Mouse (Mus musculus) A20 (cell line): ENCODE measurements around the gene Stxbp5.
A peak's percentile ranks its signal among the peaks of the same experiment; 100 is the strongest.
"Not testable (repeated sequence)": the region's sequence is repeated elsewhere in the genome, so short reads cannot be mapped to it uniquely, and the experiment has no call there.

ENCODE experiments used
- DNase-seq: peaks from one replicate; pipeline ENCODE4 v3.0.0-alpha.2; 2011; ENCODE audit warnings: low read depth, low spot score

Stxbp5 gene

DNA sequence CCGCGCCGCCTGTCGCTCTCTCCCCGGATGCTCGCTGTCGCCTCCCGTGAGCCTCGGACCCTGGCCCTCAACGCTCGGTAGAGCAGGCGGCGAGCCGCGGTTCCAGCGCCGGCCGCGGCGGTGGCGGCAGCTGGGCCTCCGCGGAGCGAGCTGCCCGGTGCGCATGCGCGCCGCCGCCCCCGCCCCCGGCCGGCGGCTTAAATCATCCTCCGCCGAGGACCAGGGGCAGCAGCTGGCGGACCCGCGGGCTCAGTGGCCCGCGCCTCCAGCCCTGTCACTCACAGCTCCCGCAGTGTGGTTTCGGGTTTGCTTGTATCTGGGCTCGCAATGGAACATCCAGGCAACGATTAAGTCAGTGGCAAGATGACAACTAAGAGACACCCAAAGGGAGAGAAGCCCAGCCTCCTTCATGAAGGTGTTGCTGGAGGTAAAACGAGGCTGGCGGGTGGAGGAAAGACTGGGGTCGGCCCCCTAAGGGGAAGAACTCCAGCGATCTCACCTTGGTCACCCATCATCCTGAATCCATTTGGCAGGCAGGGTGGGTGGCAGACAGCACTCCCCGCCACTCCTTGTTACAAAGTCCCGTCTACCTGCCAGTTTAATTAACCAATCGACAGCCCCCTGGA is at the start of gene Stxbp5:
TSS of gene Stxbp5 (minus strand) at position 9 of the 626 bp plus-strand sequence.
- DNase-seq = peak; percentile 92

GRCm38 (mm10) chr10:9912395-9912794 is 11.5 kb upstream of the Stxbp5 start:
- DNase-seq = no peak

GRCm38 (mm10) chr10:9907919-9908502 is 7.1 kb upstream of the Stxbp5 start:
- no peak for DNase-seq

DNA sequence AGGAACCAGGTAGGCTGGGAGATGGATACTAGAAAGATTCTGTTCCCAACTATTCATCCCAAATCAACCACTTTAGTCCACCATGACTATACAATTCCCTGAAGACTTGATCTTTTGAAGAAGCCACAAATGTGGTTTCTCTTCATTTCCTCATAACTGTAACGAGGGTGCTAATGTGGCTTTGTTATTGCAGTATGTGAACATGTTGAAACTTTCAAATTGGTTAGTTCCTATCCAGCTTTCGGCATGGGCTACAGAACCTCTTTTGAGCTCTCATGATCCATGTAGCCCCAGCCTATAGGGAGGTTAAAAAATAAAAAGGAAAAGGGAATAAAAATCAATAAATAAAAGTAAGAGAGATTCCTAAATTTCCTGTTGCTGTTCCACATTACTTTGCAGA is 6.6 kb upstream of the Stxbp5 start:
- no peak for DNase-seq

GRCm38 (mm10) chr10:9906185-9906584 is 5.3 kb upstream of the Stxbp5 start:
- peak; percentile 55 for DNase-seq

GRCm38 (mm10) chr10:9901697-9902239 is 889 bp upstream of the Stxbp5 start:
- DNase-seq = peak; percentile 94

DNA sequence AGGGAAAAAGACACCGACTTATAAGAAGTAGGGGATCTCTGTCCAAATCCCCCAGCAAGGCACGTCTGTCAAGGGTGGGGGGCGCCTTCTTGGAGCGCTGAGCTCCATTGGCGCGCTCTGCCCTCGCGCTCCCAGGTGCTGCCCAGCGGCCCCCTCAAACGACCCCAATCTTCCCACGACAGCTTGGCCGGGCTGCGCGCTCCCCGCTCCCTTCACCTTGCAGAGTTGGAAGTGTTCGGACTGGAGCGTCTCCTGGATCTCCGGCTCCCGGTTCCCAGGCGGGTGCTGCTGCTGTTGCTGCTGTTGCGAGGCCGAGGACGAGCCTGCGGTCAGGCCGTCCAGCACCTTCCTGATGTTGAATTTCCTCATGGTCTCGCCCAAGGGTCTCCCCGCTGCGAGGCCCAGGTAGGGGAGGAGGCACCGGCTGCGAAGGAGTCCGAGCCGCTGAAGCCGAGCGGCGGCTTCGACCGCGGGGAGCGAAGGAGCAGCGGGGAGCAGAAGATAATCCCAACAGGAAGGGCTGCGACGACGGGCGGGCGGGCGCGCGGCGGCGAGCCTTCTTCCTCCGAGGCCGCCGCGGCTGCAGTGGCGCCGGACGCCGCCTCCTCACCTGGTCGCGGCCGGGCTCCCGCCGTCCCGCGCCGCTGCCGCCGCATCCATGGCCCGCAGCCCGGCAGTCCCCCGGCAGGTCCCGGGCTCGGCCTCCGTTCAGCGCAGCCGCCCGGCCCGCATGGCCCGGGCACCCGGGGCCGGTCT is 386 bp downstream of the Stxbp5 start:
- DNase-seq = peak; percentile 75

DNA sequence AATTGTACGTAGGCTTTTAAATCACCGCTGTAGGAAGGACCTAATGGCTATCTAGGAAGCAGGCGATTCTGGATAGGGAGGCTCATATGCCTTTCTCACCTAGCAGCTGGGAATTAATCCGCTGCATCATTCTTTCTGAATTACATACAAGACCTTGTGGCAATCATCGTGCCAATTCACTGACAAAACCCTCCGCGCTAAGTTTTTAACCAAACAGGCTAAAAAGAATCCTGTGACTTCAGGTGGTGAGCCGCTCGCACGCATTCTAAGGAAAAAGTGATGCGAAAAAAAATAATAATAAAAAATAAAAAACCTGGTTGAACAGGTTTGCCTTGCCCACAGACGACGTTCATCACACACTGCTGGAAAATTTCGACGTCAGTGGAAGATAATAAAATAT is 1.1 kb downstream of the Stxbp5 start:
- DNase-seq = no peak

GRCm38 (mm10) chr10:9899086-9899485 is 1.8 kb downstream of the Stxbp5 start:
- peak; percentile 21 for DNase-seq

- DNase-seq = no peak
These were observed 3.0 kb downstream of the Stxbp5 start for GRCm38 (mm10) chr10:9897852-9898251.

GRCm38 (mm10) chr10:9893562-9893961 is 7.3 kb downstream of the Stxbp5 start:
- DNase-seq = no peak

- DNase-seq = no peak
These were observed 11.2 kb downstream of the Stxbp5 start for GRCm38 (mm10) chr10:9889651-9890050.

DNA sequence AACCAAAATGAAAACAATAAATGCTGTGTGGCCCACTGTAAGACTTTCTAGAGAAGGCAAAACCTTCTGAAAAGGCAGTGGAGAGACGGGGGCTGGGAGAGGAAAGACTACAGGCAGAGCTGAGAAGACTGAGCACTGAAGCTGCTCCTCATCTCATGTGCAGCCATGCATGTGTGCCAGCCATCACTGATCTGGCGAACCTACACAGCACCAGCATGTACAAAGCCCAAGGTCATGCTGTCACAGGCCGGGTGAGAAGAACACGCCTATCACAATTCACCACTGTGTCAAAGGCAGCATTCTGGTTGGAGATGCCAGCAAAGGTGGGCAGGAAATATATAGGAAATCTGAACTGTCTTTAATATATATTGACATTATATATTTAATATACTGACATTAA is 12.2 kb downstream of the Stxbp5 start:
- no peak for DNase-seq

DNA sequence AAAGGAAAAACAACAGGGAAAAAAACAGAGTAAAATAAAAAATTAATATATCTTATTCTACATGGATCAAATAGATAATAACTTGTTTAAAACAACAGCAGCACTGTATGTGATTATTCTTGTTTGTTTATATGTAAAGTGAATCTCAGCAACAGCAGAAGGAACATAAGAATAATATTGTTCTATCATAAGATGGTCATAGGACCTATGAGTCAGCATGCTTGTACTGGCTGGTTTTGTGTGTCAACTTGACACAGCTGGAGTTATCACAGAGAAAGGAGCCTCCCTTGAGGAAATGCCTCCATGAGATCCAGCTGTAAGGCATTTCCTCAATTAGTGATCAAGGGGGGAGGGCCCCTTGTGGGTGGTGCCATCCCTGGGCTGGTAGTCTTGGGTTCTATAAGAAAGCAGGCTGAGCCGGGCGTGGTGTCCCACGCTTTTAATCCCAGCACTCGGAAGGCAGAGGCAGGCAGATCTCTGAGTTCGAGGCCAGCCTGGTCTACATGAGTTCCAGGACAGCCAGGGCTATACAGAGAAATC is 19.0 kb downstream of the Stxbp5 start:
- DNase-seq = not testable (repeated sequence)

DNA sequence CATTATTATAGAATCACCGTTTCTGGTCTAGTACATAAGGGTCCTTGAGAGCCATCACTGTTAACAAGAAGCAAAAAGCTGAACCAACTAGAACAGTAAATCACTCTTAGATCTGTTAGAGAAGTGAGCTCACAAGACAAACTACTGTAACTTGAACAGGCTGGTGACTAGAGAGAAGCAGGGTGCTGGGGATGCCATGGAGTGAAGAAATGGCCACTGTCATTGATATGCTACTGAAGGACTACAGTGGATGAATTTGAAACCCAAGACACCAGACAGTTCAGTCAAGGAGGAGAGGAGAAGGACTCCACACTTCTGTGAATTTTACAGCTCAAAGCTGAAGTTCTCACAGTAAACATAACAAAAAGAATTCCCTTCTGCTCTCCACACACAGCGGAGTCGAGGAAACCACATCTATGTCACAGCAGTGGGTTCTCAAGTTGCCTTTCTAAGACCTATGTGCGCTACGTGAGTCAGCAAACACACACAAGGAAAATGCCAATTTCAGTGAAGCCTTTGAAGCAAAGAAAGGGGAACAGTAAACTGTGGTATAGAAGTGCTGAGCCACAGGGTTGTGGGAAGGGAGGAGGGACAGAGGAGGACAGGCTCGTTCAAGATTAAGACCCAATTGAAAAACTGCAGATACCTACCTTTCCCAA is 20.7 kb downstream of the Stxbp5 start:
- DNase-seq = no peak

GRCm38 (mm10) chr10:9878821-9879489 is 21.9 kb downstream of the Stxbp5 start:
- DNase-seq = no peak

DNA sequence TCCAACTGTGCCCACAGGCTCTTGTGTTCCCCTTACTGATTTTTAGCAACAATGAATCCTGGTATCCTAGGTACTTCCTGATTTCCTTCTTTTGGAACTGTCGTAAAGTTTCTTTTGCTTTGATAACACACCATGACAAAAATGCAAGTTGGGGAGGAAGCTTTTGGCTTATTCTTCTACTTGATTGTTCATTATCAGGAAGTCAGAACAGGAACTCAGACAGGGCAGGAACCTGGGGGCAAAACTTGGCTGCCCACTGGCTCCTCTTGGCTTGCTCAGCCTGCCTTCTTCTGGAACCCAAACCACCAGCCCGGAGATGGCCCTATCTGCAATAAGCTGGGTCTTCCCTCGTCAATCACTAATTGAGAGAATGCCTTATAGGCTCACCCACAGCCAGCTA is 25.0 kb downstream of the Stxbp5 start:
- DNase-seq = no peak

DNA sequence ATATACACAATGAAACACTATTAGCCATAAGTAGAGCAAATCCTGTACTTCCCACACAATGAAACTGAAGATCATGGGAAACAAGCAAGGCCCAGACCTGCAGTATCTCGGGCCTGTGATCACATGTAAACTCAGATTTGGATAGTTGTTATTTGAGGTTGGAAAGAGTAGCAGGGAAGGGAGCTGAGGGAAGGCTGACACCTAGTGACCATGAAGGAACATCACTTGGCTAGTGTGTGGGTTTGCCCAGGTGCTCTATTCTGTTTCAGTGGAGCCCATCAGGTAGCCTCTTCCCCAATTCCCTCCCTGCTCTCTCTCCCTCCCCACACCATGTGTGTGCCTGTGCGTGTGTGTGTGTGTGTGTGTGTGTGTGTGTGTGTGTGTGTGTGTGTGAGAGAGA is 28.7 kb downstream of the Stxbp5 start:
- DNase-seq = peak; percentile 41

DNA sequence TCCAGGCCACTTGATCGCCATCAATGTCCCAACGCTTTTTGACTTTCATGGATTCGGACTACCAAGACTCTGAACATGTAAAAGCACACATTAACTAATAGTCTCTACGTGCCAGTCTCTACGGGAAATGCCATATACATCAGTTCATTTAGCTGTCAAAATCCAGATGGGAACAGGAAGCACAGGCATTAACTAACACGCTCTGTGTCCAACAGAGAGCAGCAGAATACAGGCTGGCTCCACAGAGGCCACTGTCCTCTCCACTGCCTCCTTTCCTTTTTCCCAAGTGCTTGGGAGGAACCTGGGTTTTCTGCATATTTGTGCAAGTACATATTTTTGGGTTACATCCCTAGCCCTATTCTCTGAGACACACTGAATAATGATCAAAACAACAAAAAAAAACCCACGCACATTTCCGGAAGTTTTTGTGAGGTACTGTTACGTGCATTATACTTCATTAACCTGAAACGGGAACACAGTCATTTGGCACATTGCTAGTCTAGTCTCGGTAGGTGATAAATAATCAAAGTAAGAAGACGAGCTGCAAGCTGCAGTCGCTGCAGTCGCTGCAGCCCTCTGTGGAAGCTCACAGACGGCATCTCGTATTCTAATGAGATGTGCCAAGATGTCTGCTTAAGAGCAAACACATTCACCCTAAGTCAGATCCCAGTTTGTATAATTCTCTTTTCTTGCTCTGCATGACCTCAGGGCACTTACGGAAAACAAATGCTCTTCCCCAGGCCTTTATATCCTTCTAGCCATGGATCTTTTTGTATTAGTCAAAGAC is 33.9 kb downstream of the Stxbp5 start:
- no peak for DNase-seq

DNA sequence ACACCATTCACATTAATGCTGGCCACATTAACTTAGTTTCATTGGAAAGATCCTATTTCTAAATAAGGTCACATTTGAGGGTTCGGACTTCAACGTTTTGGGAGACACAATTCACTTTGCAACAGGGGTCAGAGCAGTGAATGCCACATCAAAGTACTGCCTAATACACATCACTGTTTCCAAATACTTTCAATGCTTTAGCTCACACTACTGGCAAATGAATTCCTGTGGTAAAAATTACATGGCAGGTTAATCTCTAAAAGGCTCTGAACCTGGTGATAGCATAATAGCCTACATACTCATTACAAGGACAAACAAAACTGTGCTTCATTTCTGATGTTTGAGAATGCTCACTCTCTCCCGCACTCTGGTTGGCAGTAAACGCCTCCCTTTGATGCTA is 40.9 kb downstream of the Stxbp5 start:
- DNase-seq = no peak
